23 mouse cellular contexts compared by ENCODE assay signal in genomic region chrX:67829729-67830128, GRCm38 (mm10).
DNase-seq lines count a peak whose midpoint lies in the region; ATAC-seq and TF ChIP-seq lines count a peak whose summit lies in the region.
"Had no signal": no experiment of that assay in that cellular context is flagged by ENCODE, and none has a peak within 500 bp of the region (broad histone marks: within the 10 kb centered on the region; RNA-seq: fewer than 3 reads in every experiment).

No protein-coding gene starts in this region.

- no peaks in the 10 kb centered on the region for H3K36me3 ChIP-seq in intestine, embryonic 14.5 days (ENCODE audit: control insufficient read depth, insufficient read depth, low read length)
- H3K36me3 ChIP-seq in intestine, postnatal 0 days (ENCODE audit: control insufficient read depth, insufficient read depth), result no peaks in the 10 kb centered on the region
- H3K36me3 ChIP-seq in intestine, embryonic 15.5 days, result no peaks in the 10 kb centered on the region
- H3K36me3 ChIP-seq in intestine, embryonic 16.5 days (ENCODE audit: control insufficient read depth, insufficient read depth, low read length), result no peaks in the 10 kb centered on the region
- H3K36me3 ChIP-seq: G1E had no signal

- no peak for TF ChIP-seq CTCF in intestine, postnatal 0 days (IDR thresholded peaks at IDR 0.05; ENCODE audit: low read depth)

- no peak overlapping the region for H3K4me2 ChIP-seq in intestine, embryonic 14.5 days (ENCODE audit: low read length)
- H3K4me2 ChIP-seq in intestine, postnatal 0 days (replicated peaks; ENCODE audit: low read depth), result no peak overlapping the region
- no peak overlapping the region for H3K4me2 ChIP-seq in intestine, embryonic 15.5 days (replicated peaks)
- H3K4me2 ChIP-seq in intestine, embryonic 16.5 days (ENCODE audit: low read depth, low read length), result no peak overlapping the region

- WGBS in intestine, embryonic 14.5 days, result 61% methylated on average over 2 of the region's 2 CpGs
- WGBS in intestine, postnatal 0 days, result 31% methylated on average over 2 of the region's 2 CpGs
- WGBS in intestine, embryonic 15.5 days, result 47% methylated on average over 2 of the region's 2 CpGs
- WGBS in intestine, embryonic 16.5 days, result 62% methylated on average over 2 of the region's 2 CpGs
- 24% methylated on average over 2 of the region's 2 CpGs for WGBS in large intestine, adult 2 months

- H3K27me3 ChIP-seq in intestine, embryonic 14.5 days (replicated peaks; ENCODE audit: control insufficient read depth, insufficient read depth, low read length), result no peaks in the 10 kb centered on the region
- H3K27me3 ChIP-seq in intestine, postnatal 0 days (replicated peaks; ENCODE audit: control insufficient read depth, insufficient read depth, low read length), result no peaks in the 10 kb centered on the region
- no peaks in the 10 kb centered on the region for H3K27me3 ChIP-seq in intestine, embryonic 15.5 days (replicated peaks)
- no peaks in the 10 kb centered on the region for H3K27me3 ChIP-seq in intestine, embryonic 16.5 days (replicated peaks; ENCODE audit: control insufficient read depth, insufficient read depth, low read length)
- H3K27me3 ChIP-seq: CH12.LX had no signal

- H3K4me1 ChIP-seq in intestine, embryonic 14.5 days (replicated peaks; ENCODE audit: control insufficient read depth, insufficient read depth, low read length), result no peaks in the 10 kb centered on the region
- H3K4me1 ChIP-seq in intestine, postnatal 0 days (replicated peaks; ENCODE audit: control insufficient read depth, insufficient read depth, low read length), result no peaks in the 10 kb centered on the region
- H3K4me1 ChIP-seq in intestine, embryonic 15.5 days (replicated peaks), result no peaks in the 10 kb centered on the region
- H3K4me1 ChIP-seq in intestine, embryonic 16.5 days (ENCODE audit: control insufficient read depth, insufficient read depth, low read length), result no peaks in the 10 kb centered on the region

- no peak for DNase-seq in intestine, embryonic 14.5 days (ENCODE audit: low spot score)
- peak; percentile 8 for DNase-seq in large intestine, adult 2 months (ENCODE audit: low read depth, low spot score)
- DNase-seq in testis, postnatal 10 days (ENCODE audit: low spot score), result no peak
- no peak for DNase-seq in adrenal gland, adult 18-20 months (ENCODE audit: low spot score in 2 of 2)
- DNase-seq in layer of hippocampus, postnatal 14 days (ENCODE audit: low spot score in 2 of 2), result no peak
- DNase-seq: adrenal gland, adult 2 months; adrenal gland, adult 8-10 months; adrenal gland, postnatal 10 days; adrenal gland, postnatal 14 days; adrenal gland, postnatal 25 days; adrenal gland, postnatal 36 days; B cell, adult 2 months; cerebellum, adult 11 months; cerebellum, adult 11-12 months; cerebellum, adult 18-20 months had no signal

- H3K4me3 ChIP-seq in intestine, embryonic 14.5 days (ENCODE audit: low read depth, low read length), result no peak overlapping the region
- no peak overlapping the region for H3K4me3 ChIP-seq in intestine, postnatal 0 days (ENCODE audit: low read depth, low read length)
- no peak overlapping the region for H3K4me3 ChIP-seq in intestine, embryonic 15.5 days (replicated peaks)
- no peak overlapping the region for H3K4me3 ChIP-seq in intestine, embryonic 16.5 days (ENCODE audit: low read length)

- no peak overlapping the region for H3K27ac ChIP-seq in intestine, embryonic 14.5 days (ENCODE audit: low read depth)
- H3K27ac ChIP-seq in intestine, postnatal 0 days (ENCODE audit: low read depth, low read length), result no peak overlapping the region
- no peak overlapping the region for H3K27ac ChIP-seq in intestine, embryonic 15.5 days
- H3K27ac ChIP-seq in intestine, embryonic 16.5 days (ENCODE audit: low read length), result no peak overlapping the region

- peak; percentile 47; the same call in 1 of the 2 replicates for ATAC-seq in intestine, embryonic 14.5 days (replicated peaks; ENCODE audit: low FRiP score, low TSS enrichment, low read depth)
- ATAC-seq in intestine, postnatal 0 days, result no peak; the same call in 1 of the 2 replicates
- ATAC-seq in intestine, embryonic 15.5 days, result peak; percentile 89
- peak; percentile 91 for ATAC-seq in intestine, embryonic 16.5 days
- ATAC-seq: activated CD4-positive, CD25-positive, alpha-beta regulatory T cell, adult 4 months; CD4-positive, CD25-positive, alpha-beta regulatory T cell, adult 4 months; Patski had no signal

- H3K9ac ChIP-seq in intestine, embryonic 14.5 days (ENCODE audit: low read length), result no peak overlapping the region
- H3K9ac ChIP-seq in intestine, postnatal 0 days (ENCODE audit: low read depth, low read length), result no peak overlapping the region
- no peak overlapping the region for H3K9ac ChIP-seq in intestine, embryonic 15.5 days
- H3K9ac ChIP-seq in intestine, embryonic 16.5 days (ENCODE audit: low read depth, low read length), result no peak overlapping the region

- H3K9me3 ChIP-seq in intestine, embryonic 14.5 days (ENCODE audit: control insufficient read depth, low read length), result no peaks in the 10 kb centered on the region
- no peaks in the 10 kb centered on the region for H3K9me3 ChIP-seq in intestine, postnatal 0 days (ENCODE audit: control insufficient read depth)
- H3K9me3 ChIP-seq in intestine, embryonic 15.5 days, result no peaks in the 10 kb centered on the region
- H3K9me3 ChIP-seq in intestine, embryonic 16.5 days (ENCODE audit: control insufficient read depth, low read length), result no peaks in the 10 kb centered on the region
- H3K9me3 ChIP-seq: G1E had no signal
